Mouse (Mus musculus): ENCODE results near the gene Arl16. TPM values are rescaled to one million over a fixed set of nuclear protein-coding genes. Genes with fewer than 3 reads are reported as not detected.
A peak's percentile ranks its signal among the peaks of the same experiment; 100 is the strongest.

Arl16 gene
- polyA plus RNA-seq, 1 experiment: 61.1 TPM

GRCm38 (mm10) chr11:120506899-120507298 is 39.5 kb upstream of the Arl16 start:
- no peak for TF ChIP-seq GATA1 (IDR thresholded peaks at IDR 0.05; ENCODE audit: borderline replicate concordance, low read length)
- no peak for TF ChIP-seq FLI1 (IDR thresholded peaks at IDR 0.05; ENCODE audit: low read length)
- Histone ChIP-seq H3K4me3 (replicated peaks) (no peak overlapping the region), H3K27me3 (replicated peaks) (peaks cover 15% of the 10 kb centered on the region), H3K9me3 (no peaks in the 10 kb centered on the region), H3K36me3 (replicated peaks; ENCODE audit: low read length) (no peaks in the 10 kb centered on the region), H3K4me1 (peaks cover 63% of the 10 kb centered on the region)

DNA sequence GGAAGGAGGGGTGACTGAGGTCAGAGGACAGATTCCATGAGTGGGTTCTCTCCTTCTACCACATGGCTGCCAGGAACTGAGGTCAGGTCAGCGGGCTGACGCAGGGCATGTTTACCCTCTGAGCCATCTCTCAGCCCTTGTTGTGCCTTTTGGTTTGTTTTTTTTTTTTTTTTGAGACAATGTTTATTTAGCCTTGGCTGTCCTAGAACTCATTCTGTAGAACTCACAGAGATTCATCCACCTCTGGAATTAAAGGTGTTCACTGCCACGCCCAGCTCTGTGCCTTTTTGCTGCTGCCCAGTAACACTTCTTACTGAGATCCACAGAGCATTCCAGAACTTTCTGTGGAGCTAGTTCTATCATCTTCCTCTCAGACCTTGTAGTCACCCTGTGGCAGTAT is 38.3 kb upstream of the Arl16 start:
- Histone ChIP-seq H3K9me3 (no peaks in the 10 kb centered on the region), H3K4me3 (replicated peaks) (no peak overlapping the region), H3K36me3 (replicated peaks; ENCODE audit: low read length) (no peaks in the 10 kb centered on the region), H3K4me1 (peaks cover 60% of the 10 kb centered on the region), H3K27me3 (replicated peaks) (peaks cover 16% of the 10 kb centered on the region)
- no peak for TF ChIP-seq GATA1 (IDR thresholded peaks at IDR 0.05; ENCODE audit: borderline replicate concordance, low read length)
- TF ChIP-seq FLI1 (IDR thresholded peaks at IDR 0.05; ENCODE audit: low read length): no peak

DNA sequence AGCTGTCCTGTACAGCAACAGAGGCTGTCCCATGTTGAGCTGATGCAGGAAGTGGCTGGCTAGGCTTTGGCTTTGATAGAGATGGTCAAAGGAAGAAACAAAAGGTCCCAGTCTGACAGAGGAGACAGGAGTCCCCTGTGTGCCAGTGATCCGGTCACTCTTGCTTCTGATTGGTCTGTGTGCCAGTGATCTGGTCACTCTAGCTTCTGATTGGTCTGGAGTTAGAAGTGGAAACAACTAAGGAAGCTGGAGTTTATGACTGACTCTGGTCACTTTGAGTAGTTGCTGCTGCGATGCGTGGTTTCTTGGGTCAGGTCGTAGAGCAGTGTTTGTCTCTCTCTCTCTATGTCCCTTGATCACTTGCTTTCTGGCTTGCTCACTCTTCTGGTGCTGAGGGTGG is 34.3 kb upstream of the Arl16 start:
- Histone ChIP-seq H3K4me1 (peaks cover 24% of the 10 kb centered on the region), H3K9me3 (no peaks in the 10 kb centered on the region), H3K36me3 (replicated peaks; ENCODE audit: low read length) (peaks cover 29% of the 10 kb centered on the region), H3K27me3 (replicated peaks) (peaks cover 18% of the 10 kb centered on the region), H3K4me3 (replicated peaks) (no peak overlapping the region)
- TF ChIP-seq FLI1 (IDR thresholded peaks at IDR 0.05; ENCODE audit: low read length) (no peak), GATA1 (IDR thresholded peaks at IDR 0.05; ENCODE audit: borderline replicate concordance, low read length) (no peak)

DNA sequence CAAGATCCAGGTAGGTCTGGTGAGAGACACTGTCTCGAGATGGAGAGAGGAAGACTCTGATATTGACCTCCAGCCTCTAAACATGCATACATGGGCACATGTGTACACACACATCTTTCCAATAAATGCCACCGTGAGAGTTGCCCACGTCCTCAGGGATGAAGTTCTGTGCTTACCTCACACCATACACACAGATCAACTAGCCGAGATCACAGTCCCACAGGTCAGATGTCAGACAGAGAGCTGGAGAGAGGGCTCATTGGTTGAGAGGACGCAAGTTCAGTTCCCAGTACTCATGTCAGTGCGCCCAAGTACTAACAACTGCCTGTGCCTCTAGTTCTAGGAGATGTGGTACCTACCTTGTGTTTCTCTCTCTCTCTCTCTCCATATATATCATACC is 33.6 kb upstream of the Arl16 start:
- Histone ChIP-seq H3K4me3 (replicated peaks) (peak overlapping the region; percentile 16), H3K36me3 (replicated peaks; ENCODE audit: low read length) (peaks cover 36% of the 10 kb centered on the region), H3K27me3 (replicated peaks) (peaks cover 18% of the 10 kb centered on the region), H3K9me3 (no peaks in the 10 kb centered on the region), H3K4me1 (peaks cover 21% of the 10 kb centered on the region)
- TF ChIP-seq GATA1 (IDR thresholded peaks at IDR 0.05; ENCODE audit: borderline replicate concordance, low read length) (no peak), FLI1 (IDR thresholded peaks at IDR 0.05; ENCODE audit: low read length) (no peak)

- H3K4me3 ChIP-seq (replicated peaks): no peak overlapping the region
- H3K9me3 ChIP-seq: no peaks in the 10 kb centered on the region
- H3K27me3 ChIP-seq (replicated peaks): peaks cover 16% of the 10 kb centered on the region
- peaks cover 42% of the 10 kb centered on the region for H3K36me3 ChIP-seq (replicated peaks; ENCODE audit: low read length)
- TF ChIP-seq FLI1 (IDR thresholded peaks at IDR 0.05; ENCODE audit: low read length) (no peak), GATA1 (IDR thresholded peaks at IDR 0.05; ENCODE audit: borderline replicate concordance, low read length) (no peak)
- peaks cover 21% of the 10 kb centered on the region for H3K4me1 ChIP-seq
Measured at GRCm38 (mm10) chr11:120500357-120500756, 33.0 kb upstream of the Arl16 start.

GRCm38 (mm10) chr11:120499894-120500293 is 32.5 kb upstream of the Arl16 start:
- TF ChIP-seq FLI1 (IDR thresholded peaks at IDR 0.05; ENCODE audit: low read length) (no peak), GATA1 (IDR thresholded peaks at IDR 0.05; ENCODE audit: borderline replicate concordance, low read length) (no peak)
- Histone ChIP-seq H3K27me3 (replicated peaks) (peaks cover 15% of the 10 kb centered on the region), H3K36me3 (replicated peaks; ENCODE audit: low read length) (peaks cover 47% of the 10 kb centered on the region), H3K9me3 (no peaks in the 10 kb centered on the region), H3K4me1 (peaks cover 21% of the 10 kb centered on the region), H3K4me3 (replicated peaks) (no peak overlapping the region)

DNA sequence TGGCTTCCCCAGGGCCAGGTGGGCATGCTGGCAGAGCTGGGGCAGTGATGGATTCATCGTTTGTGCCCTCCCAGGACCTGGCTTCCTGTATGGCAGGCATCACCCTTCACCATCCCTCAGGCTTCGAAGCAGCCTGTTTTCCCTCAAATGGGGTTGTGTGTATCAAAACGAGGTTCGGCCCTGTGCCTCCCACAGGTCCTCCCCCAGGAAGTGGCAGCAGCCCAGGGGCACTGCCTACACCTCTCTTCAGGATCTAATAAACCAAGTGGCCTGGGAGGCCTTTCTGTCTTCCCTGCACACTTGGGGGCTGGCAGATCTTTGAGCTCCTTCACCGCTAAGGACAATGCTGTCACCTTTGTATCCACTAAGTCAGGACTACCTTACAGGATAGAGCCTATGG is 31.5 kb upstream of the Arl16 start:
- peaks cover 57% of the 10 kb centered on the region for H3K36me3 ChIP-seq (replicated peaks; ENCODE audit: low read length)
- H3K4me1 ChIP-seq: peaks cover 24% of the 10 kb centered on the region
- TF ChIP-seq FLI1 (IDR thresholded peaks at IDR 0.05; ENCODE audit: low read length) (no peak), GATA1 (IDR thresholded peaks at IDR 0.05; ENCODE audit: borderline replicate concordance, low read length) (no peak)
- peaks cover 11% of the 10 kb centered on the region for H3K27me3 ChIP-seq (replicated peaks)
- no peak overlapping the region for H3K4me3 ChIP-seq (replicated peaks)
- H3K9me3 ChIP-seq: no peaks in the 10 kb centered on the region

DNA sequence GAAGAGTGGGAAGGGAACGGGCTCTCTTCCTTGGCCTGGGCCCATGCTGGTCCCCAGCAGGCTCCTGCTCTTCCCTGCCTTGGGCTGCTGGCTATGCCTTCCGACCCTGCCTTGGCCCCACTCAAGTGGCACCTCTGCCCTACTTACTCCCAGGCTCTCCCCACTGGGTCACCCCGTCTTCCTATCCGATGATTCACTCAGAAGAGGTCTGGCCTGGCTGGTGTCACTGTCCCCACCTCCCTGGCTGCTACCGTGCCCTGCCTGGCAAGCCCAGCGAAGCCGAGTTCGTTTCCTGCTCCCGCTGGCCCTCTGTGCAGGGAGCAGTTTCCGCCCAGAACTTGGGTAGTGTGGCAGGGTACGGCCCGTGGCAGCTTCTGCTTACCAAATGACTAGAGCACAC is 30.8 kb upstream of the Arl16 start:
- H3K27me3 ChIP-seq (replicated peaks): peaks cover 6% of the 10 kb centered on the region
- peaks cover 31% of the 10 kb centered on the region for H3K4me1 ChIP-seq
- no peak overlapping the region for H3K4me3 ChIP-seq (replicated peaks)
- H3K36me3 ChIP-seq (replicated peaks; ENCODE audit: low read length): peaks cover 63% of the 10 kb centered on the region
- H3K9me3 ChIP-seq: no peaks in the 10 kb centered on the region
- TF ChIP-seq FLI1 (IDR thresholded peaks at IDR 0.05; ENCODE audit: low read length): no peak
- TF ChIP-seq GATA1 (IDR thresholded peaks at IDR 0.05; ENCODE audit: borderline replicate concordance, low read length): no peak

DNA sequence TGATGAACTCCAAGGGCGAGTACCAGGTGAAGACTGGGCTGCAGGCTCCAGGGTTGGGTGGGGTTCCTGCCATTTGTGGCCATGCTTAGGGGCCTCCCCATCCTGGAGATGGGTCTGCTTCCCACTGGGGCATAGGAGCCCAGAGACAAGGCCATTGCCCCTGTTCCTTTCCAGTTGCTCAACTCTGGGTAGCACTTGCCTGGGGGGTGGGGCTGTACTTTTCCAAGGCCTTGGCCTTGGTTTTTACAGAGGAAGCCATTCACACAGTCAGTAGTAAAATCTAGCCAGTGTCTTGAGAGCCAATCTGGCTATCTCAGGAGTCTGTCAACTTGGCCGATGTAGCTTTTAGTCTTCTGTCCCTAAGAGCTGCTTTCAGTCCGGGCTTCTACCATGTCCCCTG is 30.0 kb upstream of the Arl16 start:
- no peak for TF ChIP-seq GATA1 (IDR thresholded peaks at IDR 0.05; ENCODE audit: borderline replicate concordance, low read length)
- TF ChIP-seq FLI1 (IDR thresholded peaks at IDR 0.05; ENCODE audit: low read length): no peak
- Histone ChIP-seq H3K4me1 (peaks cover 39% of the 10 kb centered on the region), H3K36me3 (replicated peaks; ENCODE audit: low read length) (peaks cover 63% of the 10 kb centered on the region), H3K4me3 (replicated peaks) (no peak overlapping the region), H3K9me3 (no peaks in the 10 kb centered on the region), H3K27me3 (replicated peaks) (peaks cover 4% of the 10 kb centered on the region)

- H3K27me3 ChIP-seq (replicated peaks): no peaks in the 10 kb centered on the region
- TF ChIP-seq GATA1 (IDR thresholded peaks at IDR 0.05; ENCODE audit: borderline replicate concordance, low read length): no peak
- TF ChIP-seq FLI1 (IDR thresholded peaks at IDR 0.05; ENCODE audit: low read length): no peak
- H3K9me3 ChIP-seq: no peaks in the 10 kb centered on the region
- H3K36me3 ChIP-seq (replicated peaks; ENCODE audit: low read length): peaks cover 67% of the 10 kb centered on the region
- peaks cover 60% of the 10 kb centered on the region for H3K4me1 ChIP-seq
- peak overlapping the region; percentile 20 for H3K4me3 ChIP-seq (replicated peaks)
Measured at GRCm38 (mm10) chr11:120493911-120494310, 26.5 kb upstream of the Arl16 start.

GRCm38 (mm10) chr11:120493351-120493750 is 25.9 kb upstream of the Arl16 start:
- no peaks in the 10 kb centered on the region for H3K9me3 ChIP-seq
- TF ChIP-seq GATA1 (IDR thresholded peaks at IDR 0.05; ENCODE audit: borderline replicate concordance, low read length) (no peak), FLI1 (IDR thresholded peaks at IDR 0.05; ENCODE audit: low read length) (no peak)
- H3K27me3 ChIP-seq (replicated peaks): no peaks in the 10 kb centered on the region
- peak overlapping the region; percentile 98 for H3K4me3 ChIP-seq (replicated peaks)
- H3K36me3 ChIP-seq (replicated peaks; ENCODE audit: low read length): peaks cover 67% of the 10 kb centered on the region
- H3K4me1 ChIP-seq: peaks cover 65% of the 10 kb centered on the region

Measured in megakaryocyte, embryonic 14.5 days (primary cell).